Mouse (Mus musculus) brain, embryonic 18.5 days (tissue): ENCODE measurements at regions not wholly inside any gene's neighbourhood (a gene's known extent, or its start where the extent isn't known, plus 50 kb on each side); places are given as distances from the start of the nearest gene placed in this dataset.
"Not testable (repeated sequence)": the region's sequence is repeated elsewhere in the genome, so short reads cannot be mapped to it uniquely, and the experiment has no call there.

ENCODE experiments used
- DNase-seq: peaks from one replicate; pipeline ENCODE4 v3.0.0-alpha.2; 2012; ENCODE audit warnings: low read depth, low spot score

GRCm38 (mm10) chr15:41283199-41283598, 1149.0 kb downstream of the 9330182O14Rik start:
- no peak for DNase-seq

GRCm38 (mm10) chr15:41286809-41287413, 1152.7 kb downstream of the 9330182O14Rik start:
- DNase-seq, result no peak

GRCm38 (mm10) chr15:41297419-41297818, 1163.3 kb downstream of the 9330182O14Rik start:
- no peak for DNase-seq

- no peak for DNase-seq
Measured at GRCm38 (mm10) chr15:41306638-41307037, 1172.5 kb downstream of the 9330182O14Rik start.

GRCm38 (mm10) chr15:41311728-41312320, 1177.7 kb downstream of the 9330182O14Rik start:
- no peak for DNase-seq

GRCm38 (mm10) chr15:41314916-41315315, 1180.8 kb downstream of the 9330182O14Rik start:
- DNase-seq, result no peak

- DNase-seq, result peak; percentile 30
Measured at GRCm38 (mm10) chr15:41325633-41326252, 1191.6 kb downstream of the 9330182O14Rik start.

- DNase-seq, result no peak
Measured at GRCm38 (mm10) chr15:41329286-41329685, 1195.1 kb downstream of the 9330182O14Rik start.

- no peak for DNase-seq
Measured at GRCm38 (mm10) chr15:41330085-41330484, 1195.9 kb downstream of the 9330182O14Rik start.

GRCm38 (mm10) chr15:41332451-41332850, 1198.3 kb downstream of the 9330182O14Rik start:
- DNase-seq, result no peak

GRCm38 (mm10) chr15:41333165-41333564, 1199.0 kb downstream of the 9330182O14Rik start:
- no peak for DNase-seq

GRCm38 (mm10) chr15:41340621-41341020, 1206.5 kb downstream of the 9330182O14Rik start:
- DNase-seq, result not testable (repeated sequence)

GRCm38 (mm10) chr15:41345554-41345953, 1211.4 kb downstream of the 9330182O14Rik start:
- DNase-seq, result no peak

GRCm38 (mm10) chr15:41347221-41347620, 1213.1 kb downstream of the 9330182O14Rik start:
- no peak for DNase-seq

GRCm38 (mm10) chr15:41352129-41352528, 1218.0 kb downstream of the 9330182O14Rik start:
- DNase-seq, result no peak

- no peak for DNase-seq
Measured at GRCm38 (mm10) chr15:41359276-41359675, 1225.1 kb downstream of the 9330182O14Rik start.

GRCm38 (mm10) chr15:41374669-41375068, 1240.5 kb downstream of the 9330182O14Rik start:
- DNase-seq, result no peak

GRCm38 (mm10) chr15:41375906-41376305, 1241.7 kb downstream of the 9330182O14Rik start:
- DNase-seq, result no peak

- DNase-seq, result no peak
Measured at GRCm38 (mm10) chr15:41379637-41380036, 1245.5 kb downstream of the 9330182O14Rik start.

- DNase-seq, result no peak
Measured at GRCm38 (mm10) chr15:41380429-41380828, 1246.3 kb downstream of the 9330182O14Rik start.

- no peak for DNase-seq
Measured at GRCm38 (mm10) chr15:41390699-41391098, 1256.5 kb downstream of the 9330182O14Rik start.
